Mouse (Mus musculus): ENCODE results near the gene Tmem131l.

- no peak for TF ChIP-seq ZC3H11A (IDR thresholded peaks at IDR 0.05; ENCODE audit: borderline replicate concordance, low read depth, low read length)
- no peak for TF ChIP-seq CHD2 (IDR thresholded peaks at IDR 0.05; ENCODE audit: low read depth, low read length)
- TF ChIP-seq MAFK (IDR thresholded peaks at IDR 0.05; ENCODE audit: insufficient read depth, low read depth, low read length) = no peak
- TF ChIP-seq ZNF384 (IDR thresholded peaks at IDR 0.05; ENCODE audit: low read depth, low read length) = no peak
Measured at GRCm38 (mm10) chr3:84076543-84077332, 36.8 kb upstream of the Tmem131l start.

All from ES-E14 (cell line).